25 mouse cellular contexts compared by ENCODE assay signal in the genomic region with DNA sequence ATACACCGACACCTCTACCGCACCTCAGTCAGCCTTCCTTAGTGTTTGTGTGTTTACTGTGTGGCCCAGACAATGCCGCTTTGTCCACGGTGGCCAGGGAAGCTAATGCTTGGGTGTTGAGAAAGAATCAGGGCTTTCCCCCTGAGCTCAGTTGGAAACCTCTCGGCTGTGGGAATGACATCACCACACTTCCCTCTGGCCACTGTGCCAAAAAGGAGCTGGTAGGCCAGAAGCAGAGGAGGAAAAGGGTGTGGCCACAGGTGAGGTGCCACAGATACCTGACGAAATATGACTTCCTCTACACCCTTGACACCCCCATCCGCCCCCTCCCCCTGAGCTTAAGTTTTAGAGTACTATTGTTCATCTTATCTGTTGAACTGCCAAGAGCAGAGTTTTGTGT. TPM values are rescaled to one million over a fixed set of nuclear protein-coding genes. Genes with fewer than 3 reads are reported as not detected.
A peak's percentile ranks its signal among the peaks of the same experiment; 100 is the strongest.
DNase-seq lines count a peak whose midpoint lies in the region; ATAC-seq and TF ChIP-seq lines count a peak whose summit lies in the region.
"Had no signal": no experiment of that assay in that cellular context is flagged by ENCODE, and none has a peak within 500 bp of the region (broad histone marks: within the 10 kb centered on the region; RNA-seq: fewer than 3 reads in every experiment).

No protein-coding gene starts in this region.

- no peaks in the 10 kb centered on the region for H3K9me3 ChIP-seq in lung, embryonic 16.5 days (ENCODE audit: control insufficient read depth, low read length)
- H3K9me3 ChIP-seq in stomach, postnatal 0 days (ENCODE audit: control insufficient read depth, low read length) = no peaks in the 10 kb centered on the region
- H3K9me3 ChIP-seq: forebrain, embryonic 10.5 days; limb, embryonic 13.5 days; liver, embryonic 12.5 days had no signal

- 61% methylated on average over 7 of the region's 7 CpGs for WGBS in lung, embryonic 16.5 days
- 61% methylated on average over 7 of the region's 7 CpGs for WGBS in stomach, postnatal 0 days

- H3K4me2 ChIP-seq in lung, embryonic 16.5 days (ENCODE audit: low read depth, low read length) = no peak overlapping the region
- no peak overlapping the region for H3K4me2 ChIP-seq in stomach, postnatal 0 days (replicated peaks; ENCODE audit: low read depth)
- H3K4me2 ChIP-seq: hindbrain, embryonic 14.5 days; limb, embryonic 13.5 days; liver, embryonic 12.5 days; lung, embryonic 14.5 days had no signal

- no peak for DNase-seq in lung, postnatal 14 days
- DNase-seq in adipocyte (ENCODE audit: low spot score) = peak; percentile 43
- DNase-seq in lung, postnatal 25 days (ENCODE audit: low spot score) = peak; percentile 44
- DNase-seq in stomach, postnatal 0 days (ENCODE audit: low spot score) = no peak
- no peak for DNase-seq in left cerebral cortex, postnatal 4 days
- no peak for DNase-seq in thymus, postnatal 14 days
- DNase-seq: adrenal gland, adult 8-10 months; cerebellum, adult 11-12 months; cerebellum, postnatal 10 days; gastrocnemius, postnatal 14 days; heart, adult 18-20 months; heart, postnatal 36 days; kidney, postnatal 25 days; layer of hippocampus, postnatal 36 days; lung, embryonic 14.5 days; spleen, adult 18-20 months; thymus, postnatal 36 days had no signal

- no peak overlapping the region for H3K4me3 ChIP-seq in lung, embryonic 16.5 days (ENCODE audit: low read length)
- no peak overlapping the region for H3K4me3 ChIP-seq in stomach, postnatal 0 days (ENCODE audit: low read depth, low read length)
- H3K4me3 ChIP-seq: forebrain, embryonic 10.5 days; limb, embryonic 13.5 days; liver, embryonic 12.5 days had no signal

- H3K4me1 ChIP-seq in lung, embryonic 16.5 days (replicated peaks; ENCODE audit: control insufficient read depth, insufficient read depth, low read length) = no peaks in the 10 kb centered on the region
- no peaks in the 10 kb centered on the region for H3K4me1 ChIP-seq in stomach, postnatal 0 days (replicated peaks; ENCODE audit: control insufficient read depth, insufficient read depth)
- H3K4me1 ChIP-seq: forebrain, embryonic 10.5 days; limb, embryonic 13.5 days; liver, embryonic 12.5 days had no signal

- no peak overlapping the region for H3K27ac ChIP-seq in lung, embryonic 16.5 days (ENCODE audit: low read length)
- no peak overlapping the region for H3K27ac ChIP-seq in stomach, postnatal 0 days (replicated peaks)
- H3K27ac ChIP-seq: forebrain, embryonic 10.5 days; hindbrain, embryonic 14.5 days; limb, embryonic 13.5 days; liver, embryonic 12.5 days had no signal

- H3K9ac ChIP-seq in lung, embryonic 16.5 days (ENCODE audit: low read length) = no peak overlapping the region
- no peak overlapping the region for H3K9ac ChIP-seq in stomach, postnatal 0 days (ENCODE audit: low read length)
- H3K9ac ChIP-seq: hindbrain, embryonic 14.5 days; limb, embryonic 13.5 days; liver, embryonic 12.5 days; lung, embryonic 14.5 days had no signal

- H3K36me3 ChIP-seq in lung, embryonic 16.5 days (ENCODE audit: control insufficient read depth, insufficient read depth, low read length) = no peaks in the 10 kb centered on the region
- no peaks in the 10 kb centered on the region for H3K36me3 ChIP-seq in stomach, postnatal 0 days (ENCODE audit: control insufficient read depth, insufficient read depth, low read length)
- H3K36me3 ChIP-seq: forebrain, embryonic 10.5 days; limb, embryonic 13.5 days; liver, embryonic 12.5 days had no signal

- intact Hi-C loops in left cerebral cortex, postnatal 4 days (cut with DNase I) = no loop called here

- ATAC-seq in lung, embryonic 16.5 days (ENCODE audit: low read depth) = 0 out of 2 replicates have a peak, but pooled peaks have one; percentile 10
- peak; percentile 53 for ATAC-seq in stomach, postnatal 0 days (ENCODE audit: low FRiP score, low TSS enrichment)
- ATAC-seq: forebrain, embryonic 16.5 days; inflammation-experienced regulatory T-cells, adult 6 months; liver, embryonic 12.5 days; Patski had no signal

- H3K27me3 ChIP-seq in lung, embryonic 16.5 days (ENCODE audit: control insufficient read depth, insufficient read depth, low read depth, low read length) = no peaks in the 10 kb centered on the region
- no peaks in the 10 kb centered on the region for H3K27me3 ChIP-seq in stomach, postnatal 0 days (ENCODE audit: control insufficient read depth, insufficient read depth, low read length)
- H3K27me3 ChIP-seq: limb, embryonic 13.5 days; liver, embryonic 12.5 days; Patski had no signal

- TF ChIP-seq CTCF in stomach, postnatal 0 days (IDR thresholded peaks at IDR 0.05; ENCODE audit: low read depth) = no peak

- TF ChIP-seq EP300 in stomach, postnatal 0 days (optimal IDR thresholded peaks at IDR 0.05) = no peak

RNA-seq across cellular contexts. Expression of gene Epcam, which starts 15.8 kb away (rescaled TPM):
- polyA plus RNA-seq in lung, embryonic 16.5 days (2015; fragmentation: Nextera tagmentation; extraction: Ambion mirVana) = 356 TPM in 2 replicates
- polyA plus RNA-seq in stomach, postnatal 0 days (2015; fragmentation: Nextera tagmentation; extraction: Ambion mirVana) = 308 and 316 TPM in 2 replicates
- under 1 TPM; 0.40 to 0.54 TPM for total RNA-seq in left cerebral cortex, postnatal 4 days (2021)
- total RNA-seq: heart, postnatal 36 days had no signal

RNA-seq across cellular contexts. Expression of gene Msh2, which starts 52.1 kb away (rescaled TPM):
- 68.8 TPM in 2 replicates for polyA plus RNA-seq in lung, embryonic 16.5 days (2015; fragmentation: Nextera tagmentation; extraction: Ambion mirVana)
- 21.6 and 22.7 TPM in 2 replicates for polyA plus RNA-seq in stomach, postnatal 0 days (2015; fragmentation: Nextera tagmentation; extraction: Ambion mirVana)
- total RNA-seq in left cerebral cortex, postnatal 4 days (2021) = 10 to 100 TPM; 29.0 to 34.9 TPM

Comparison
In these comparisons a context has a peak if more than half of its experiments do, and no peak if none do; other contexts are left out.
1. DNase-seq: peak in adipocyte (single experiment) and lung, postnatal 25 days (single experiment); none in lung, postnatal 14 days (single experiment), stomach, postnatal 0 days (single experiment), left cerebral cortex, postnatal 4 days (single experiment) and thymus, postnatal 14 days (single experiment).